Mouse (Mus musculus) heart, adult 2 months (tissue): ENCODE measurements around the gene Syt12. TPM values are rescaled to one million over a fixed set of nuclear protein-coding genes. Genes with fewer than 3 reads are reported as not detected.

Source experiments
- DNase-seq, 2 experiments: peaks; one replicate each; pipeline ENCODE4 v3.0.0; 2021
- H3K27ac ChIP-seq: fragments of 200-600 bp; 2 replicates; pipeline ENCODE4 v1.8.1; 2022
- H3K27me3 ChIP-seq: fragments of 200-500 bp; 2 replicates; pipeline ENCODE4 v1.6.1; 2012; ENCODE audit warnings: mild to moderate bottlenecking, low read length, inconsistent platforms, mixed read lengths; ENCODE audit not compliant: control insufficient read depth, insufficient read depth
- H3K36me3 ChIP-seq: fragments of 200-500 bp; 2 replicates; pipeline ENCODE4 v1.6.1; 2012; ENCODE audit warnings: low read length, inconsistent platforms; ENCODE audit not compliant: control insufficient read depth, insufficient read depth
- H3K4me1 ChIP-seq: fragments of 200-500 bp; 2 replicates; pipeline ENCODE4 v1.6.1; 2011; ENCODE audit warnings: low read length; ENCODE audit not compliant: control insufficient read depth, insufficient read depth
- H3K4me3 ChIP-seq: fragments of 200-600 bp; 2 replicates; pipeline ENCODE4 v1.8.1; 2022
- H3K79me2 ChIP-seq: fragments of 200-500 bp; replicated peaks from 2 replicates; pipeline ENCODE4 v1.6.1; 2012; ENCODE audit warnings: mild to moderate bottlenecking, inconsistent platforms, low read length, moderate library complexity, mixed read lengths; ENCODE audit not compliant: control insufficient read depth, insufficient read depth
- H3K9ac ChIP-seq: fragments of 200-500 bp; 2 replicates; pipeline ENCODE4 v1.6.1; 2012; ENCODE audit warnings: low read depth, mild to moderate bottlenecking, control low read depth, inconsistent platforms, low read length, mixed read lengths
- CTCF ChIP-seq: fragments of 200-600 bp; IDR thresholded peaks from 2 replicates; pipeline ENCODE4 v1.8.1; 2022; ENCODE audit warnings: antibody characterized with exemption, mild to moderate bottlenecking, moderate library complexity
- EP300 ChIP-seq: fragments of 200-500 bp; IDR thresholded peaks from 2 replicates; pipeline ENCODE4 v1.6.1; 2011; ENCODE audit warnings: low read depth, low read length, control low read depth; ENCODE audit not compliant: insufficient read depth
- POLR2A ChIP-seq: fragments of 200-500 bp; IDR thresholded peaks from 2 replicates; pipeline ENCODE4 v1.6.1; 2011; ENCODE audit warnings: mild to moderate bottlenecking, low read depth, low read length, control low read depth; ENCODE audit not compliant: insufficient read depth
- WGBS: fragments of 180-500 bp; shearing (Covaris S2); methylation state at CpG from one replicate; pipeline ENCODE4 v1.1.7; 2018; 5-methylcytosine and 5-hydroxymethylcytosine counted together
- intact Hi-C: fragments of 180-260 bp; cut with DNase I; formaldehyde crosslinking; loops from one replicate; pipeline ENCODE4 v1.15.1; 2025
- polyA plus RNA-seq: library from polyadenylated mRNA; depleted of rRNA; stranded (reverse); fragments of >200 nt; gene quantifications from 2 replicates; pipeline ENCODE4 v1.2.3, GENCODE M21; 2012
- total RNA-seq, 2 experiments: library from RNA; stranded (reverse); gene quantifications; 2 replicates each; pipeline ENCODE4 v1.2.3; 2021

The Syt12 gene
- total and polyA plus RNA-seq, 3 experiments: 3.2 to 13.2 (median 6.9) TPM

DNA sequence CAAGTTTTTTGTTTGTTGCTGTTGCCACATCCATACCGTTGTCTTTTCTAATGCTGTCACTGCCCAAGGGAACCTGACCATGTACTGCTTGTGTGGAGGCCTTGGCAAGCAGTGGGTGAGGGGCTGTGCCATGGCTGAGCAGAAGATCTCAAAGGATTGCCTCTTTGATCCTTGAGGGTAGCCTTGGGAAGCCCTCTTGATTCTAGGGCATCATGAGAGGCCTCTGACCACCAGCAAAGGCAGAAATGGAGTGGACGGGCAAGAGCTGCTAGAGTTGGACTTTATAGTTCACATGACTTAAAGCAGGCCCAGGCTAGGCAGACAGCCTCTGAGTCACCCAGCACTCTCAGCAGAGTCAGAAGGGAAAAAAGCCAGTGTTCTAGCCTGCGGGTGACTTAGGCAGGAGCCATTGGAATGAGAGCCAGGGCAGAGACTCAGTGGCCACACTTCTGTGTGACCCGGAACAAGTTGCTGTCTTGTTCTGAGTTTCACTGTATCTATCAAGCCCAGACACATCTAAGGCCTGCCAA lies 47.1 kb downstream of the Syt12 start:
- no peak for TF ChIP-seq EP300
- no peak for TF ChIP-seq CTCF
- TF ChIP-seq POLR2A: no peak
- no peak overlapping the region for H3K4me3 ChIP-seq
- H3K4me1 ChIP-seq: no peaks in the 10 kb centered on the region
- H3K36me3 ChIP-seq: no peaks in the 10 kb centered on the region
- H3K27ac ChIP-seq: no peak overlapping the region
- no peaks in the 10 kb centered on the region for H3K27me3 ChIP-seq
- no peak for DNase-seq
- no peaks in the 10 kb centered on the region for H3K79me2 ChIP-seq
- H3K9ac ChIP-seq: no peak overlapping the region
- intact Hi-C loops: no loop called here
- 89% methylated on average over 4 of the region's 4 CpGs for WGBS

GRCm38 (mm10) chr19:4425610-4426366 lies 51.5 kb downstream of the Syt12 start:
- Histone ChIP-seq H3K27ac (no peak overlapping the region), H3K4me1 (no peaks in the 10 kb centered on the region), H3K4me3 (no peak overlapping the region), H3K79me2 (no peaks in the 10 kb centered on the region), H3K9ac (no peak overlapping the region), H3K27me3 (no peaks in the 10 kb centered on the region), H3K36me3 (no peaks in the 10 kb centered on the region)
- WGBS: 75% methylated on average over 19 of the region's 19 CpGs
- TF ChIP-seq POLR2A: no peak
- TF ChIP-seq CTCF: peak; percentile 73
- no peak for TF ChIP-seq EP300
- DNase-seq: no peak
- intact Hi-C loops: no loop called here

DNA sequence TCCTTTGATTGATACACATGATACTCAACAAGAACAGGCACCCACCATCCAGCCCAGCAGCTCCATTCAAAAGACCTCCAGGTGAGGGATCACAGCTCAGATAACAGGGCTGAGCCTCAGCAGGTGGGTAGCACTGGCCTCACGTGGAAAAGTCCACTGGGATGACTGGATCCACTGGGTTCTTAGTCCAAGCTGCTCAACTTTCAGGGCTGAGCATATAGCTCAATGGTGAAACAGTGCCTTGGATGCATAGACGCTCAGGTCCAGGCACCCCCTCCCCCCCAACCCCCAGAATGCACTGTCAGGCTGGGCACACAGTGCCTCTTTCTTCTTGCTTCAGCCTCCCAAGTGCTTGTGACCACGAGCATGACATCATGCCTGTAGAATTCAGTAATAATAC lies 54.2 kb downstream of the Syt12 start:
- no peaks in the 10 kb centered on the region for H3K79me2 ChIP-seq
- intact Hi-C loops: no loop called here
- no peak overlapping the region for H3K4me3 ChIP-seq
- H3K4me1 ChIP-seq: no peaks in the 10 kb centered on the region
- H3K9ac ChIP-seq: no peak overlapping the region
- no peak overlapping the region for H3K27ac ChIP-seq
- TF ChIP-seq EP300 (no peak), POLR2A (no peak), CTCF (no peak)
- no peaks in the 10 kb centered on the region for H3K36me3 ChIP-seq
- DNase-seq: no peak
- no peaks in the 10 kb centered on the region for H3K27me3 ChIP-seq
- 78% methylated on average over 3 of the region's 3 CpGs for WGBS

GRCm38 (mm10) chr19:4422581-4422980 lies 54.7 kb downstream of the Syt12 start:
- Histone ChIP-seq H3K9ac (no peak overlapping the region), H3K27ac (no peak overlapping the region), H3K36me3 (no peaks in the 10 kb centered on the region), H3K79me2 (no peaks in the 10 kb centered on the region), H3K27me3 (no peaks in the 10 kb centered on the region), H3K4me3 (no peak overlapping the region), H3K4me1 (no peaks in the 10 kb centered on the region)
- TF ChIP-seq CTCF (no peak), POLR2A (no peak), EP300 (no peak)
- WGBS: 94% methylated on average over 3 of the region's 3 CpGs
- intact Hi-C loops: no loop called here
- DNase-seq: no peak

DNA sequence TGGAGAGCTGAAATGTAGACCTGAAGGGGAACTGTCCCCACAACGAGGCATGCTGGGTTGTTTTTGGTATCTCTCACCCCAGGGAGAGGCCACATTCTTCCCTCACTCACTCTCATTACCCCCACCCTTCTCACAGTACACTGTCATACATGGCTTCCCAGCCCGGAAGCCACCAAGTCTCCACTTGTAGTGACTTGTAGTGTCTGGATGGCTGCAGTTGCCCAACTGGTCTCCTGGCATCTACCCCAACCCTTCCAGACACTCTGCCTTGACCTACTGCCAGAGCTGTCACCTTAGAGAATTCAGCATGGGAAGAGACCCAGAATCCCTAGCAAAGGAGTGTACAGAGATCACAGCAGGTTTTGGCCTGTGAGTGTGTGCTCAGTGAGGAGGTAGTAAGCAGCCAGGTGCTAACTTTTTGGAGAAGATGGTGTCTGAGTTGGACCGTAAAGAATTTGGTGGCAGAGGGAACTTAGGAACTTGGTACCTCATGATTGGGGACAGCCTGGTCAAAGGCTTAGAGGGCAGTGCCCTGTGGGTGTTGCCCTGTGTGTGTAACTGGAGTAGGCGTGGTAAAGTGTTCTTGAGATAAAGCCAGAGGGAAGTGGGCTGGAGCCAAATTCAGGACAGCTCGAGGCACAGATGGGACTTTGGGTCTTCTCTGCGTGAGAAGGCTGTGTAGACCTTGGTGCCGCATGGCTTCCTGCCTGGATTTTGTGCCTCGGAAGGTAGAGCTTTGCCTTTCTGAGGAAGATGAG lies 56.9 kb downstream of the Syt12 start:
- Histone ChIP-seq H3K27me3 (no peaks in the 10 kb centered on the region), H3K36me3 (no peaks in the 10 kb centered on the region), H3K4me1 (no peaks in the 10 kb centered on the region), H3K79me2 (no peaks in the 10 kb centered on the region), H3K27ac (no peak overlapping the region), H3K9ac (no peak overlapping the region), H3K4me3 (no peak overlapping the region)
- DNase-seq: no peak
- WGBS: 58% methylated on average over 8 of the region's 8 CpGs
- intact Hi-C loops: no loop called here
- no peak for TF ChIP-seq EP300
- TF ChIP-seq CTCF: no peak
- TF ChIP-seq POLR2A: no peak

DNA sequence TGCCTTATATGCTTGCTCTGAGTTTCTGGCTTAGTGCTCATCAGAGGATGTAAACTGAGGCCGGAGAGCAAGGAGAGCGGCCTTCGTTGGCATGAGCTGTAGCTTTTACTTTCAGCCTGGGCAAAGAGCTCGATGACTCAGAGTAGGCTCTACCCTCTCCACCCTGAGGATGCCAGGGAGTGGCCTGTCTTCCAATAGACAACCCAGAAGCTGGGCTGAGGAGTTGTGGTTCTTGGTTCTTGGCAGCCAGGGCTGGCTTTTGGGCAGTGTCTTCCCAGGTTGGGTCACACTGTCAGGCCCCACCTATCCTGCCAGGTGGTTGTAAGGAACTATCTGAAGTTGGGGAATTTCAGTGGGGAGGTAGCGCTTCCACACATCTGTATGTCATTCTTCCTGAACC lies 57.5 kb downstream of the Syt12 start:
- Histone ChIP-seq H3K9ac (no peak overlapping the region), H3K4me1 (no peaks in the 10 kb centered on the region), H3K36me3 (no peaks in the 10 kb centered on the region), H3K27me3 (no peaks in the 10 kb centered on the region), H3K4me3 (no peak overlapping the region), H3K79me2 (no peaks in the 10 kb centered on the region), H3K27ac (no peak overlapping the region)
- WGBS: 89% methylated on average over 5 of the region's 5 CpGs
- intact Hi-C loops: no loop called here
- no peak for DNase-seq
- TF ChIP-seq EP300 (no peak), CTCF (no peak), POLR2A (no peak)
